Mouse (Mus musculus) erythroblast, adult 5-6 weeks (primary cell): ENCODE data around the gene Adap1. TPM values are rescaled to one million over a fixed set of nuclear protein-coding genes. Genes with fewer than 3 reads are reported as not detected.

Source experiments
- ATAC-seq: replicated peaks from 2 replicates; pipeline ENCODE4 v1.8.0; 2016; ENCODE audit warnings: moderate number of reproducible peaks, mild to moderate bottlenecking, moderate TSS enrichment, inconsistent platforms; ENCODE audit not compliant: poor library complexity, low FRiP score, severe bottlenecking
- total RNA-seq, 2 experiments: library from RNA; stranded (forward) in 1 of 2; stranded (reverse) in 1 of 2; fragments of 150-400 nt in 1 of 2; fragments of 200-764, 138-1000 nt in 1 of 2; gene quantifications; 2 replicates each; pipeline versions ENCODE4 v1.2.3 to v1.2.4; 2015 to 2017; ENCODE audit warnings: low replicate concordance in 2 of 2

Gene Adap1
- total RNA-seq, 2 experiments from 2014 or later, result 5.4 to 8.3 TPM

DNA sequence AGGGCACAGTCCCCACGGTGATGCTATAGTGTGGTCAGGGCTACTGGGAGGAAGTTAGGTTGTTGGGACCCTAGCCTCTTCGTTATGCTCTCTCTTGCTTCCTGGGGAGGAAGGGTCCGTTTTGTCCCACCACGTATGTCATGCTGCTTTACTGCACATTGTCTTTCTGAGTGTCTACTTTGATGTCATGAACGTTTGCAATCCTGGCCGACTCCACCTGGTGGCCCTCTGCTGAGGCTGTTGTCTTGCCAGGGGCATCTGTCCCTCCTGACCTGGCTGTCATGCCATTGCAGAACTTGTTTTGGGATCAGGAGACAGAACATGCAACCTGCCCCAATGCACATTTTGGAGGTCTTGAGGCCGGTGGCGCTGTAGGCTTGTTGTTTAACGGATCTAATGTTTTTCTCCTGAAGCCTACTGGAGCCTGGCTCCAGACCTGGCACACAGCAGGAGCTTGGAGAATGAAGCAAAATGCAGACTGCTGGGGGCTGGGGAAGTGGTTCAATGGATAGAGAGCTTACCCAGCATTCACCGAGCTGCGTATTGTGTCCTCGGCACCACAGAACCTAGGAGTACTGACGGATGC, 782 bp upstream of the Adap1 start:
- ATAC-seq, result no peak

- ATAC-seq, result no peak
Observed at GRCm38 (mm10) chr5:139324691-139325394, 579 bp downstream of the Adap1 start.

GRCm38 (mm10) chr5:139324045-139324491, 1.4 kb downstream of the Adap1 start:
- ATAC-seq, result no peak; the same call in 1 of the 2 replicates

- ATAC-seq, result no peak
Observed at GRCm38 (mm10) chr5:139323260-139323924, 2.0 kb downstream of the Adap1 start.

DNA sequence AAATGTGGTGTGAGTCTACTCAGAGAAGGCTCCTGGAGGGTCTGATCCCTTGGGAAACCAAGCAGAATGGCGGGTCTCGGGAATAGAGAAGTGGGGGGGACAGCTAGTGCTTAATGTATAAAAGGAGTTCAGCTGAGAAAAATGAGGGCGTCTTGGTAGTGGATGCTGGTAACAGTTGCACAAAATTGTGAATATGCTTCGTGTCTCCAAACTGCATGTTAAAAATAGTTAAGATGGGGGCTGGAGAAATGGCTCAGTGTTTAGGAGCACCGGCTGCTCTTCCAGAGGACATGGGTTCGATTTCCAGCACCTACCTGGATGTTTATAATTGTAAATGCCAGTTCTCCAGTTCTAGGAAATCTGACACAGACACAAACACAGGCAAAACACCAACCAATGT, 4.1 kb downstream of the Adap1 start:
- no peak for ATAC-seq

GRCm38 (mm10) chr5:139320424-139320823, 5.0 kb downstream of the Adap1 start:
- ATAC-seq, result no peak

DNA sequence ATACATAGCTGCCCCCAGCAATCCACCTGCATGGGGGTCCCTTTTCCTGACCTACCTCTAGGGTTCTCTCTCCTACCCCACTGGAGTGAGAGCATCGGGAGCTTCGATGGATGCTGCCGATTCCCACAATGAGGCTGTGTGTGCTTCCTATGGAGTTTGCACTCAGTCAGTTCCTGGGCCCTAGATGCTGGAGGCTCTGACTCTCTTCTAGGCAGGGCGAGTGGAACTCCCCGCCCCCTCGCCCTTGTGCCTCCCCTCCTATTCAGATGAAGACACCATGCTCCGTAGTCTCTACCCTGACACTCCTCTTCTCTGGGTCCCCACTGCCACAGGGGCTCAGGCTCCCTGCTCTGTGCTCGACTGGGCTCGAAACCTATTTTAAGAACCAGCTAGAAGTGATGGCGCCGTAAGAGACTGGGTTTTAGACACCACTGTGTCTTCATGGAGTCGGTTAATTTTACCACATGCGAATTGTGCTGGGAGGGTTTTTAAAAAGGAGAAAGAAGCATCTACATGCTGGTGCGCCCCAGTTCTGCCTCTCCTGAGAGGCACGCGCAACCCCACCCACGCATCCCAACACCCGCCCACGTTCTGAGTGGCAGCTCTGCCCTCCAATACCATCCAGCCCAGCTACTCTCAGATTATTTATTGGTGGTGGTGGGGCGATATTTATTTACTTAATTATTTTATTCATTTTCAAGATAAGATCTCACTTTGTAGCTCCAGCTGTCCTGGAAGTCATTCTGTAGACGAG, 7.5 kb downstream of the Adap1 start:
- ATAC-seq, result no peak

DNA sequence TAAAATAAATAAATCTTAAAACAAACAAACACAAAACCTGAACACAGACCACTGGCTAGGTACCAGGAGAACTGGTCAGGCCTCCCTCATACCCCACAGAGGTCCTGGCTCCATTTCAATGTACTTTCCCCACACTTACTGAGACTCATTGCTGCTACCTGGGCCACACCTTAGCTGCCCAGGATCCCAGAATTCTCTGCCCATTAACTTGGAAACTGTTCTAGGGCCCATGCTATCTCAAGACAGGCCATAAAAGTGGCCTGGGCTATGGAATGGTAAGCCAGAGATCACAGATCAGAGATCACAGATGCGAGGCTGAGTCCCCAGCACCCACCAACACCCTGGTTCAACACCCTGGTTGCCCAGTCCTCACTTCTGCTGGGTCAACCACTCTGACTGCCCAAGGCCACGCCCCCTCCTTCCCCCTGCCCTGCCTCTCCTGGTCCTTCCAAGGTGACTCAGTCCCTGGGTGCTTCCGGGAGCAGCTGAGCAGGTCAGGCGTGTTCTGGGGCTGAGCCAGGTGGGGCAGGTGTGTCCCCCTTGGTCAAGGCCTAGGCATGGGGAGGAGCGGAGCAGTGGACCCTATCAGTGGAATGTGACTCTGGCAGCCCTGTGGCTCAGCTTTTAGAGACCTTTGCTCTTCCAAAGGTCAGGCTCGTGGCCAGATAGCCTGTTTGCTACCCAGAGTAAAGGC, 8.3 kb downstream of the Adap1 start:
- no peak for ATAC-seq

DNA sequence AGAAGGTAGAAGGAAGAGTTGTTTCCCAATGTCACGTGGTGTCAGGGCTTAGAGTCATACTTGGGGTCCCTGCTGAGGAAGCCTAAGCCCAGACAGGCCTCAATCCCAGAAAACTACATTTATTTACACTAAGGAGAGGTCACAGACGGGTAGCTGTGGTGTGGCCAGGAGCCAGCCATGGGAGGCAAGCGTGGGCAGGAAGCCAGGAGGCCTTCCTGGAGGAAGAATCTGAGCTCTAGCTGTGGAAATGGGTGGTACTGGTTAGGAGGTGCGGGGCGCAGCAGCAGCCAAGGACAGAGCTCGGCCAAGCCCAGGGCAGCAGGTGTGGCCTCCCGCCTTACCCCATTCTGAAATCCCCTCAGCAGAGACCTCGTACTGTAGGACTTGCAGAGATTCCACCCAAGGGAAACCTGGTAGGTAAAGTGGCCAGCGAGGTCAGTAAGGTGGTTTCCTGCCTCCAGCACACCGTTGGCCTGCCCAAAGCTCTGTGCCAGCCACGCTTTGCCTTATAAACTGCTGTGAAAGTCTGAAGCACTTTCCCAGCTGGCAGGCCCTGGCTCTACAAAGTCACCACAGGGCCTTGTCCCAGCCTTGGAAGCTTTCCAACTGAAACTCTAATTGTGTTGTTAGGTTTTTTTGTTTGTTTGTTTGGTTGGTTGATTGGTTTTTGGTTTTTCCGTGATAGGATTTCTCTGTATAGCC, 10.3 kb downstream of the Adap1 start:
- no peak for ATAC-seq

DNA sequence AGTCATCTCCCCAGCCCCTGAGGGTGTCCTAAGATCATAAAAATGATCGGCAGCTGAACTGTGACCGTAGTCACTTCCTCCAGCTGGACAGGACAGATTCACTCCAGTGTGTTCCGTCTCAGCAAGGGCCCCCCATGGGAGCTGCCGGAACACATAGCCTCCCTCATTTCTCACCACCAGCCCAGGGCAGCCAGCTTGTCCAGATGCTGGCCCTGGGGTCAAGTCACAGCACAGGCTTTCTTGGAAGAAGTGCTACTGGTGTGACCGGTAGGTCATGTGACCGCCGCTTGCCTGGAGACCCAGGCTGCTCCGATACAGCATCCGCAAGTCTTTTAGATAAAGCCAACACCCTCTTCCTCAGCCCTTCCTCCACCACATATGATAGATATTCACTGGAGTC, 11.9 kb downstream of the Adap1 start:
- ATAC-seq, result no peak

DNA sequence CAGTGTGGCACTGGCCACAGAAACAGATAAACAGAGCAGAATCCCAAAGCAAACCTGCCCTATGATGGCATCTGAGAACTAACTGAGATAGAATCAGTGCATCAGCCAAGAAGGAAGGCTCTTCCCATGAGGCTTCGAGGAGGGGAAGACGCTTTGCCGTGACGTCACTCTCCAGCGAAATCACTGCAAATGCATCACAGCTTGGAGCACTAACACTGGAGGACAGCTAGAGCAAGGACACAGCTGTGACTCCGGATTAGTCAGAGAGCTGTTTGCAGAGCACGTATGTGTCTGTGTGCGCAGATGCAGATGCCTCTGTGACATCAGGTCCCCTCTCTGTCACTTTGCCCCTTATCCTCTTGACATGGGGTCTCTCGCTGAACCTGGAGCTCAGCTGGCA, 13.6 kb downstream of the Adap1 start:
- ATAC-seq, result no peak

DNA sequence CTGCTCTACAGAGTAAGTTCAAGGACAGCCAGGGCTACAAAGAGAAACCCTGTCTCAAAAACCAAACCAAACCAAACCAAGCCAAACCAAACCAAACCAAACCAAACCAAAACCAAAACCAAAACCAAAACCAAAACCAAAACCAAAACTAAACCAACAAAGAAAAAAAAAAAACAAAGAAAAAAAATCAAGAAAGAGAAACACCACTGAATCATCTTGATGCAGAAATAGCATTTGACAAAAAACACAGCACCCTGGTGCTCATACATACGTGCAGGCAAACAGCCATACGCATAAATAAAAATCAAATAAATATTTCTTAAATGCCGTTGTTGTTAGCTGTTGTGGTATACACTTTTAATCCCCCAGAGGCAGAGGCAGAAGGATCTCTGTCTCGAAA, 14.9 kb downstream of the Adap1 start:
- no peak for ATAC-seq

DNA sequence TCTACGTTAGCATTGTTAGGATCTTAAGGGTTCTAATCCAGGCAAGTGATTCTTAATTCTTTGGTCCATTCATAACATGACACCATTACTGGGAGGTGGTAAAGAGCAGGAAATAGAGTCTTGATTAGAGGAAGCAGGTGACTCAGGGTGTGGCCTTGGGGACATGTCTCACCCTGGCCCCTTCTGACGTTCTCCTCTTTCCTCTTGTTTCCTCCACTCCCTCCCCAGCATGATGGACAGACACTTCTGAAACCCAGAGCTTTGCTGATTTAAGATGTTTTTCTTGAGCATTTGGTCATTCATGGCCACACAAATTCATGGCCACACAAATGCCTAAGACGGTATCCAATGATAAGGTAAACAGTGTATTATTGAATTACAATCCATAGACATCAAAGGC, 15.5 kb downstream of the Adap1 start:
- no peak for ATAC-seq

GRCm38 (mm10) chr5:139303646-139304061, 21.8 kb downstream of the Adap1 start:
- no peak for ATAC-seq

DNA sequence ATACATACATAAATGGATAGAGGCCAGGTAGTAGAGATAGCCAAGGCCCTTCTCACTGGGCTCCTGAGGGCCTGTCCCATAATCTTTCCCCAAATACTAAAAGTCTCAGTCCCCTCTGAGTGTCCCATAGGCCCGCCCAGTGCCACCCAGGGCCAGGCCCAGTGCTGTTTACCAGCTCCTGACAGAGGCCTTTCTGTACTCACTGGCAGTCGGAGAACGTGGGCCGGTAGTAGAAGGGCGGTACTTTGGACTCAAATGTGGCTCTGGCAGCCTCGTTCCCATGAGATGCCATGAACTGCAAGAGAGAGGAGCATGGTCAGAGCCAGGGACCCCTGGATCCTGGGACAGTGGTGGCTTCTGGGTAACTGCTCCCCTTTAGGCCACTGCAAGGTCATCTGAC, 23.3 kb downstream of the Adap1 start:
- no peak for ATAC-seq

DNA sequence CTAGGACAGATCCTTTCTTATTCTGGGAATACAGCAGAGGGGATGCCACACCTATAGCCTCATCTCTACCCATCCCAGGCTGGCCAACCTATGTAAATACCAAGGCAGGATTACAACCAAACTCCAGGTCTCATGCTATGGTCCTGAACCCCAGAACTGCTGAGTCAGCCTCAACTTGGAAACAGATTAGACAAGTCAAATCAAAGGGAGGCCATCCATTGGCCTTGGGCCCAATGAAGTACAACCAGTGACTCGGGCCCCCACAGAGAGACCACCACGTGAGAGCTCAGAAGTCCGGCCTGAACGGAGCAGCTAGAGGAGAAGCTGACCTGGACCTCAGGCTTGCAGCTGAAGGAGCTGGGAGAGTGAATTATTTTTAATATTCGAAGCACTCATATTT, 27.7 kb downstream of the Adap1 start:
- no peak for ATAC-seq

- ATAC-seq, result no peak
Observed at GRCm38 (mm10) chr5:139297092-139297491, 28.3 kb downstream of the Adap1 start.

- no peak for ATAC-seq
Observed at GRCm38 (mm10) chr5:139294089-139294488, 31.3 kb downstream of the Adap1 start.

DNA sequence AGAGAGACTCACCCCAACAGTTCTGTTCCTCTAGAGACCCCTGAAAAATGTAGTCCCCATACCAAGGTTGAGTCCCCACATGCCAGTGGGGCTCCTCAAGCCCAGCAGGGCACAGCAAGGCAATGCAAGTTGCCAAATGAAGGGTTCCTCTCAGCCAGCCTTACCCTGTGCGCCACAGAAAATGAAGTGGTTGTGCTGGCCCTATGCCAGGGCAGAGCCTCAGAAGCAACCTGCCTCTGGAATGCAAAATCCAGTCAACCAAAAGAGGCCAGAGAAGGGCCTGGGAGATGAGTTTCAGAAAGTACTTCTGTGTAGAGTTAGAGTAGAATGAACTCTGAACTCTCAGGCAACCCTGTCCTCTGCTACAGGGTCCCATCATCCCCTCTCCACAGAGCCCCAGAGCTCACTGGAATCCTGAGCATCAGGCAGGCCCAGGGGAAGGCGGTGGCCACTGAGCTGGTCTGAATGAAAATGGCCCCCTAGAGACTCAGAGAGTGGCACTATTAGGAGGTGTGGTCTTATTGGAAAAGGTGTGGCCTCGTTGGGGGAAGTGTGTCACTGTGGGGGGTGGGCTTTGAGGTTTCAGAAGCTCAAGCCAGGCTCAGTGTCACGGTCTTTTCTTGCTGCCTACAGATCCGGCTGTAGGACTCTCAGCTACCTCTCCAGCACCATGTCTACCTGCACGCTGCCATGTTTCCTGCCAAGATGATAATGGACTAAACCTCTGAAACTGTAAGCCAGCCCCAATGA, 33.4 kb downstream of the Adap1 start:
- no peak for ATAC-seq
